Mouse (Mus musculus) megakaryocyte, embryonic 14.5 days (primary cell): ENCODE data around the gene Farp1.

ENCODE experiments used
- FLI1 ChIP-seq: IDR thresholded peaks from 2 replicates; pipeline ENCODE4 v1.6.1; 2012; ENCODE audit warnings: low read length, inconsistent platforms, mixed read lengths
- GATA1 ChIP-seq: IDR thresholded peaks from 3 replicates; pipeline ENCODE4 v1.6.1; 2012; ENCODE audit warnings: mixed read lengths, low read length, inconsistent platforms, borderline replicate concordance

DNA sequence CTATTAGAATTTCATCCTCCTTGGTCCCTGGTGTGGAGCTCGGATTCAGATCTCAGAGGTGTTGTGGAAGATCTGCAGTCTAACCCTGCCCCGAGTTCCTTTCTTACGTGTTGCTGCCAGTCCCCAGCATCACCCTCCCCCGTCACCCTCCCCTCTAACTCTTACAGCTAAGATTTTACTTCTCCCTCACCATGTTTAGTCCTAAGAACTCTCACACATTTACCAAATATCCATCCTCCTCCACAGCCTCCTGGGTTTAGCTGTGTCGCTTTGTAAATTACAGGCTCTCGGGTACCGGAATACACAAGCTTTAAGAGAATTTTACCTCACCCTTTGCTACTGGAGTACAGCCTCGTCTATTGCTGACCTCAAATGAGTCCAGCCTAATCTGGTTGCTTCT, 165.4 kb downstream of the Farp1 start:
- no peak for TF ChIP-seq GATA1
- no peak for TF ChIP-seq FLI1
